Mouse (Mus musculus): ENCODE results near the gene Lce1i.
A peak's percentile ranks its signal among the peaks of the same experiment; 100 is the strongest.
"Not testable (repeated sequence)": the region's sequence is repeated elsewhere in the genome, so short reads cannot be mapped to it uniquely, and the experiment has no call there.

Gene Lce1i

GRCm38 (mm10) chr3:92778799-92779198 is at the start of gene Lce1i:
Lce1i (minus strand) TSS chr3:92778899.
- DNase-seq (ENCODE audit: low read depth, low spot score): no peak

- no peak for DNase-seq (ENCODE audit: low read depth, low spot score)
Observed at GRCm38 (mm10) chr3:92827108-92827507, 48.4 kb upstream of the Lce1i start, which contains the start of gene Kprp. Kprp (minus strand) TSS chr3:92827247.

- DNase-seq (ENCODE audit: low read depth, low spot score): no peak
Observed at GRCm38 (mm10) chr3:92825808-92826207, 47.1 kb upstream of the Lce1i start.

GRCm38 (mm10) chr3:92816036-92816435 is 37.3 kb upstream of the Lce1i start:
- not testable (repeated sequence) for DNase-seq (ENCODE audit: low read depth, low spot score)

GRCm38 (mm10) chr3:92815581-92815980 is 36.9 kb upstream of the Lce1i start:
- no peak for DNase-seq (ENCODE audit: low read depth, low spot score)

GRCm38 (mm10) chr3:92807791-92808190 is 29.1 kb upstream of the Lce1i start, which contains the start of gene Lce1k:
Lce1k (minus strand) TSS chr3:92807891.
- no peak for DNase-seq (ENCODE audit: low read depth, low spot score)

- no peak for DNase-seq (ENCODE audit: low read depth, low spot score)
Observed at GRCm38 (mm10) chr3:92790414-92790813, 11.7 kb upstream of the Lce1i start, which contains the start of gene Lce1j. Lce1j (minus strand) TSS chr3:92790514.

GRCm38 (mm10) chr3:92771573-92771972 is 7.1 kb downstream of the Lce1i start:
- DNase-seq (ENCODE audit: low read depth, low spot score): peak; percentile 16

- DNase-seq (ENCODE audit: low read depth, low spot score): no peak
Observed at GRCm38 (mm10) chr3:92764965-92765364, 13.7 kb downstream of the Lce1i start, which contains the start of gene Lce1h. Lce1h (minus strand) TSS chr3:92765065.

- DNase-seq (ENCODE audit: low read depth, low spot score): no peak
Observed at GRCm38 (mm10) chr3:92753197-92753596, 25.5 kb downstream of the Lce1i start.

GRCm38 (mm10) chr3:92752238-92752637 is 26.5 kb downstream of the Lce1i start, which contains the start of gene Lce1g:
Lce1g (minus strand) TSS chr3:92752338.
- no peak for DNase-seq (ENCODE audit: low read depth, low spot score)

- DNase-seq (ENCODE audit: low read depth, low spot score): no peak
Observed at GRCm38 (mm10) chr3:92738996-92739395, 39.7 kb downstream of the Lce1i start, which contains the start of gene Gm38119. Gm38119 (minus strand) TSS chr3:92739096.
